Mouse (Mus musculus) heart, postnatal 10 days (tissue): ENCODE measurements around the gene Gtpbp2. TPM values are rescaled to one million over a fixed set of nuclear protein-coding genes. Genes with fewer than 3 reads are reported as not detected.

ENCODE experiments used
- DNase-seq, 2 experiments: peaks; one replicate each; pipeline ENCODE4 v3.0.0; 2021
- intact Hi-C: fragments of 180-260 bp; cut with DNase I; formaldehyde crosslinking; loops from one replicate; pipeline ENCODE4 v1.15.1; 2025
- total RNA-seq, 2 experiments: library from RNA; stranded (reverse); gene quantifications; 2 replicates each; pipeline ENCODE4 v1.2.3; 2021

Gene Gtpbp2
- total RNA-seq, 2 experiments from 2014 or later, result 83.5 to 84.8 TPM

DNA sequence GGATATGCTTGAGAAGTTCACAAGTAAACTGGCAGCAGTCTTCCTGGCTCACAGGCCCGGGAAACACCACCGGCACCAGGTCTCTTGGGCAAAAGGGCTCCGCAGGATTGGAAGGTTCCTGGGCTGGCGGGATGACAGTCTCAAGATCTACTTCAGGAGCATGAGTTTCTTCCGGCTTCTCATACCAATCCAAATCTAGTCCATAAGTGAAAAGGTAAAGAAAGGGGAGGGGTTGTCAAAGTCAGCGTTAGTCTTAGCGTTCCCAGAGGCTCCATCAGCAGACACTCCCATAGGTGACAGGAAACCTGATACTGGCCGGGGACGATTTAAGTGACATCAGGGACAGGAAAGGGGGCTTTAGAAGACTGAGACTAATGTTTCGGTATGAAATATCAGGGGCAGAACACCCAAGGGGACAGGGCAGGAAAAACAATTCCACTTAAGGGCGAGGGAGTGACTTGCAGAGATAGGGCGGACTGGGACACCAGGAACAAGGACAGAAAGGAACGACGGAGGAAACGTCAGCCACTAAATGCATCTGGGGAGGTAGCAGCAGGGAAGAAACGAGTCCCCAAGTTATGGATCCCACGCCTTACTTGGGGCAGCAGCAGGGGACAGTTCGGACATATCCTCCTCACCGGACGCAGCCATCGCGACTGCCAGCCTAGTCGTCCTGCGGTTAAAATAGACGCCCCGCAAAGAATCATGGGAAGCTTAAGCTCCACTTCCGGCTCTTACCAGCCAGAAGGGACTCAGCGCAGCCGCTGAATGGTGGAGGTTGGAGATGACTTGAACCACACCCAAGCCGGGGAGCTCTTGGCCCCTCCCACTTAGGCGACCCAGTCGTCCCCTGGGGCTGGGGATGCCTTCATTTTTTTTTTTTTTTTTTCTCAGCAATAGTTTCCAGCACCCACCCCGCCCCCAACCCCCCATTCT, 7.7 kb upstream of the Gtpbp2 start, which contains the start of gene Mad2l1bp:
Gene Mad2l1bp, minus strand, starts transcription at position 707 of the 936 bp plus-strand sequence.
- intact Hi-C loops, result no loop called here
- peak; percentile 94 for DNase-seq

DNA sequence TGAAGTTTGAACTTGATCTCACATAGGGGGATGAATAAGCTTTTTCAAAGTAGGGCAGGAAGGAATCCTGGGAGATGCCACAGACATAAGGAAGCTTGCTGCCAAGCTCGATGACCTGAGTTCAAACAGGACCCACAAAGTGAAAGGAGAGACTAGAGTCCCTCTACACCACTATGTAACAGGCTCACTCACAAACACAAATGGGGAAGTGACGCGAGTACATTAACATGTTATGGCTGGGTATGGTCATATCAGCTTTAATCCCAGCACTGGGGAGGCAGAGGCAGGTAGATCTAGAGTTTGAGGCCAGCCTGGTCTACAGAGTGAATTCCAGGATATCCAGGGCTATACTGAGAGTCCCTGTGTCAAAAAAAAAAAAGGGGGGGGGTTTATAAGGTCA, 6.5 kb upstream of the Gtpbp2 start:
- no peak for DNase-seq
- intact Hi-C loops, result no loop called here

DNA sequence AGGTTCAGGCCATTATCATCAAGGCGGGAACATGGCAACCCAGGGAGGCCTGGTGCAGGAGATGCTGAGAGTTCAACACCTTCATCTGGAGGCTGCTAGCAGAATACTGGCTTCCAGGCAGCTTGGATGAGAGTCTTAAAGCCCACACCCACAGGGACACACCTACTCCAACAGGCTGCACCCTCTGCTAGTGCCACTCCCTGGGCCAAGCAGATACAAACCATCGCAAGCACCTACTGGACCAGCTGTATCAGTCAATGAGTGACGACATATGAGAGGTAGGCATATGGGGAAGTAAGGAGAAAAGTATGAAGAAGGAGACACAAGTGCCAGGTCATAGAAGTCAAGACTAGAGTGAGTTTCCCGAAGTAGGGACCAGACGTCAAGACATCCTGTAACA, 4.2 kb upstream of the Gtpbp2 start:
- DNase-seq, result no peak

DNA sequence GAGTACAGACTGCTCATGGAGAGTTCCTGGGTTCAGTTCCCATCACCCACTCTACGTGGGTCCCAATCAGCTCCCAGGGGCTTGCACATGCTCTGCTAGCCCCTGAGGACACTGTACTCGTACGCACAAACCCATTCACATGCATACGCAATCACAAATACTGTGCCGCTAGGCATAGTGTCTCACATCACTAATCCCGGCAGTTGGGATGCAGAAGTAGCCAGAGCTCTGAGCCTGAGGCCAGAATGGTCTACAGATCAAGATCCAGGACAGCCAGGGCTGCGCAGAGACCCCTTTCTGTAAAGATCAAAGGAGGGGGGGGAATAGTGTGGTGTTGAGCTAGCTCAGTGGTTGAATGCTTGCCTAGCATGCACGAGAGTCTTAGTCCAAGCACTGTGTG, 3.7 kb upstream of the Gtpbp2 start:
- no peak for DNase-seq
- intact Hi-C loops, result no loop called here

More for the DNA sequence above, 4.2 kb upstream of the Gtpbp2 start:
- intact Hi-C loops, result no loop called here

DNA sequence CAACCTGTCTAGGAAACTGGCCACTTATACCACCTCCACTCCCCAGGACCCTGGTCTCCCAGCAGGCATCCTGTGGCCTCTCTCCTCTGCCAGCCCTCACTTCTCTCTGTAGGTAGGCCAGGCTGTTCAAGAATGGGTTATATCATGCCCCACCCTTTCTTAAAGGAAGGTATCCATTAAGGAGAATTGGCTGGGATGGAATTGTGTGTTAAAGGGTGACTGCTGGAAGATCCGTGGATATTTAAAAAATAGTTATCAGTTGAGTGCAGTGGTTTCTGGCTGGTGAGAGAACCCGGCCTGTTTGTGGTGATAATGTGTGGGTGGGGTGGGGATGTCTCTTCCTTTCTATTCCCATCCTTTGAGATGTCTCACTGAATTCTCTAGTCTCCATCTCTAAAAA, 1.6 kb upstream of the Gtpbp2 start:
- no peak for DNase-seq
- intact Hi-C loops, result no loop called here

DNA sequence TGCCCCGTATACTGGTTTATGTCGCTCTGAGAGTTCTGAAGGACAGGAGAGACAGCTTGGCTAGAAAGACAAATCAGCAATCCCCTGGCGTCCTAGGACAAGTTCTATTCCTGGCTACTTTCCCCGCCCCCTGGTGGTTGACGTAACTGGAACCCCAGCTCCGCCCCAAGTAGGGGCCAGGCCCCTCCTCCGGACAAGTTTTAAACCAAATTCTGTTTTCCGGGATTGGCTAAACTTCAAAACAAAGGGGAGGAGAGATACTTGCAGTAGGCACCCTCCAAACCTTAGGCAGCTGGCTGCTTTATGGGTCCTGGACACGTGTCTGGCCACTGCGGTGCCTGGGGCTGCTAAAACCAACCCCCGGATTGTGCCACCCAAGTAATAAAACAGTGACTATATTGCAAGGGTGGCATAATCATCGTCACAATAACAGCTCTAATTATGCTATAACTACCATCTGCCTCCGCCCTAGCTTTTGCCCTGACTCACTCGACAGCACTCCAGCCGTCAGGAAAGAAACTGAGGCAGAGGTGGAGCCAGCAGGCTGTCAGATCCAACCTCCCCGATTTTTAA, 656 bp upstream of the Gtpbp2 start:
- peak; percentile 95 to 97 for DNase-seq
- intact Hi-C loops, result loop anchor here (10.0 kb wide), 1 partner anchor 425 kb away; the partner anchor contains the start of gene 1600014C23Rik

DNA sequence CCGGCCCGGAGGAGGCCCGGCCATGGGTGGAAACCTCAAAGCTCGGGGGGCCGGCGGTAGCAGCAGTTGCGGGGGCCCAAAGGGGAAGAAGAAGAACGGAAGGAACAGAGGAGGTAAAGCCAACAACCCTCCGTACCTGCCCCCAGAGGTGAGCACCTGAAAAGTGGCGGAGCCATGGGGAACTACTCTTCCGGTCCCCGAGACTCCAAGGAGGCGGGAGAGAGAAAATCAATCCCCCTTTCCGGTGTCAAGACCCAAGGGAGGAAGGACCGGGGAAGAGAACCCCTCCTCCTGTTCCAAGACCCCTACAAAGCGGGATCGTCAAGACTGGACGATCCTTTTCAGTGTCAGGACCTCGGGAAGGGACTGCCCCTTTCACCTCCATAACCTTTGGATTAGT, 347 bp downstream of the Gtpbp2 start:
- peak in 1 of 2 experiments; percentile 66 for DNase-seq
- intact Hi-C loops, result loop anchor here (10.0 kb wide), 1 partner anchor 426 kb away; the partner anchor contains the start of gene 1600014C23Rik

DNA sequence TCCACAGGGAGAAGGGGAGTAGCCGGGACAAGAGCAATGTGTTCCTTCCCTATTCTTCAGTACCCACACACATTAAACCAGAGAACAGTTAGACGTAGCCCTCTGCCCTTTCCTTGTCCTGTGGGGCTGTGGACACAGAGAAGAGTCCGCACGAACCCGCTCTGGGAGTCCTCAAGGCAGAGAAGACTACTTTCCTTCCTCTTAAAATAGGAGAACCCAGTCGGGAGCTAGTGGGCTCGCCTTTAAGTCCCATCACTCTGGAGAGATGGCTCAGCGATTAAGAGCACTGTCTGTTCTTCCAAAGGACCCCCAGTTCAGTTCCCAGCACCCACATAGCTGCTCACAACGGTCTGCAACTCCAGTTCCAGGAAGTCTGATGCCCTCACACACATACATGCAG, 878 bp downstream of the Gtpbp2 start:
- intact Hi-C loops, result loop anchor here (10.0 kb wide), 1 partner anchor 427 kb away; the partner anchor contains the start of gene 1600014C23Rik
- DNase-seq, result no peak

DNA sequence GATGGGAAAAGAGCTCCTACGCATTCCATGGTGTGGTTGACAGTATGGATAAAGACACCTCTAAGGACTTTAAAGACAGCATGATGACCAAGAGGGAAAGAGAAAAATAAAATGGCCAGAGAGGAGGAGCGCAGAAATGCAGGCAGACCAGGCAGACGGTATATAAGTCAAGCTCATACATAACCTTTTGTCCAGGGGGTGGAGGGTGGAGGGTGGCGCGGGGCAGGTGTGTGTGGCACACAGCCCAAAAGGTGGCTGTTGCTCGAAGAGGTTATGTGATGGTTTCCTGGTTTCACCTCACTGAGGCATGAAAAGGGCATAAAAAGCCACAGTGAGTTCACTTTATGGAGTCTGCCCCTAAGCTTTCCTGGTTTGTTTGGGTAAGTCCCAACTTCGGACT, 1.7 kb downstream of the Gtpbp2 start:
- no peak for DNase-seq
- intact Hi-C loops, result loop anchor here (10.0 kb wide), 1 partner anchor 428 kb away; the partner anchor contains the start of gene 1600014C23Rik

DNA sequence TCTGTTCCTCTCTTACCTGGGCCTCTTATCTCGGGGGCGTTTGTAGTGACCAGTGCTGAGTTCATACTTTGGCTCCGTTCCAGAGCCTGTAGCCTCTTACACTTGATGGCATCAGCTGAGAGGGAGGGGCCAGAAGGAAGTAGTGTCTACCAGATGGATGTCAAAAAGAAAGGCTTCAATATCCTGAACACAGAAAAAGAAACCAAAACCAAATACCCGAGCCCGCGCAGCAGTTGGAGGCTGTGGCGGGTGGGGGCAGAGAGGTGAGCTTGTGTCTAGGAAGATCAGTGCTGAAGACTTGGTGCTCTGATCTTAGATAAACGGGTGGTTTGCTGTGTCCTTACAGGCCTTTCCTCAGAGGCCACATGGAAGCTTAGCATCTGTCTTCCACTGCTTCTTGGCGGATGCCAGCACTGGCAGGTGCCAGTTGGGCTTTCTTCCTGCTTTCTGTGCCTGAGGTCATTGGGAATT, 2.2 kb downstream of the Gtpbp2 start:
- intact Hi-C loops, result loop anchor here (10.0 kb wide), 1 partner anchor 428 kb away; the partner anchor contains the start of gene 1600014C23Rik
- peak in 1 of 2 experiments; percentile 38 for DNase-seq

DNA sequence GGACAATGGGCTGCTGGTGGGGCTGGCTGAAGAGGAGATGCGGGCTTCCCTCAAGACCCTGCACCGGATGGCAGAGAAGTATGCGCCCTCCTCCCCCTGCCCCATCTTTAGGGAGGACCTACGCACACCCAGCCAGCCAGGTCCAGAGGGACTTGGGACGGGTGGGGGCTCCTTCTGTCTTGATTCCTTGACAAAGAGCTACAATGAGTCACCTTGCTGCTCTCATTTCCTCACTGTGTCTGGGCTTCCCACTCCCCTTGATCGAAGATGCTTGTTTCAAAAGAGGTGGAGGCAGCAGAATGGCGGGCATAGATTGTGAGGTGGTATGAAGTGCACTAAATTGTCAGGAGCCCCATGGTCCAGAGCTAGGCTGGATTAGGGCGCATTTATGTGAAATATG, 3.5 kb downstream of the Gtpbp2 start:
- no peak for DNase-seq
- intact Hi-C loops, result loop anchor here (10.0 kb wide), 1 partner anchor 430 kb away; the partner anchor contains the start of gene 1600014C23Rik

DNA sequence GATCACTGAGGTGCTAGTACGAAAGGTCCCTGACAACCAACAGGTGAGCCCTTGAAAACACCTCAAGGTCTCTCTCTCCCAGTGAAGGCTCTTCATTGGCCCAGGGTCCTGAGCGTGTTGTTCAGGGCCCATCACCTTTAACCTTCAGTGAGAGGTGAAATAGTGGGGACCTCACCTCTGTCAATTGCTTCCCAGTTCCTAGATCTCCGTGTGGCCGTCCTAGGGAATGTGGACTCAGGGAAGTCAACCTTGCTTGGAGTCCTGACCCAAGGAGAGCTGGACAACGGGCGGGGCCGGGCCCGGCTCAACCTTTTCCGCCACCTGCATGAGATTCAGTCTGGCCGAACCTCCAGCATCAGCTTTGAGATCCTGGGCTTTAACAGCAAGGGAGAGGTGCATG, 4.0 kb downstream of the Gtpbp2 start:
- no peak for DNase-seq
- intact Hi-C loops, result loop anchor here (10.0 kb wide), 1 partner anchor 430 kb away; the partner anchor contains the start of gene 1600014C23Rik

DNA sequence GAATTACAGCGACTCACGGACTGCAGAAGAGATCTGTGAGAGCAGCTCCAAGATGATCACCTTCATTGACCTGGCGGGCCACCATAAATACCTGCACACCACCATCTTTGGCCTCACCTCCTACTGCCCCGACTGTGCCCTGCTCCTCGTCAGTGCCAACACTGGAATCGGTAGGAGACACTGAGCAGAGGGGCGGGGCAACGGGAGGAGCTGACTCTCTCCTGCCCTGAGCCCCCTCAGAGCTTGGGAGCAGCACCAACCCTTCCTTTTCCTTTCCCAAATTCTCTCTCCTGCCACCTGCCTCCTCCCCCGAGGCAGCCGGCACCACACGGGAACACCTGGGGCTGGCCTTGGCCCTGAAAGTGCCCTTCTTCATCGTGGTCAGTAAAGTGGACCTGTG, 4.6 kb downstream of the Gtpbp2 start:
- intact Hi-C loops, result loop anchor here (10.0 kb wide), 1 partner anchor 431 kb away; the partner anchor contains the start of gene 1600014C23Rik
- no peak for DNase-seq

DNA sequence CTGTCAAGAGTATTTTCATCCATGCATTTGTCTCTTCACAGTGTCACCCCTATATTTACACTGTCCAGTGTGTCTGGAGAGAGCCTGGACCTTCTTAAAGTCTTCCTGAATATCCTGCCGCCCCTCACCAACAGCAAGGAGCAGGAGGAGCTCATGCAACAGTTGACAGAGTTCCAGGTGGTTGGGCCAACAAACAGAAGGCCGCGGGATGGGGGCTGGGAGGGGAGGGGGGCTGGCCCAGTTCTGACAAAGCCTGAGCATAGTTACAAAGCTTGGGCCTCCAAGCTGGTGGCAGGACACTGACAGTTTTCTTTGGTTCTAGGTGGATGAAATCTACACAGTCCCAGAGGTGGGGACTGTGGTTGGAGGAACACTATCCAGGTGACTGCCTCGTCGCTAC, 5.4 kb downstream of the Gtpbp2 start:
- DNase-seq, result no peak
- intact Hi-C loops, result loop anchor here (10.0 kb wide), 1 partner anchor 431 kb away; the partner anchor contains the start of gene 1600014C23Rik

DNA sequence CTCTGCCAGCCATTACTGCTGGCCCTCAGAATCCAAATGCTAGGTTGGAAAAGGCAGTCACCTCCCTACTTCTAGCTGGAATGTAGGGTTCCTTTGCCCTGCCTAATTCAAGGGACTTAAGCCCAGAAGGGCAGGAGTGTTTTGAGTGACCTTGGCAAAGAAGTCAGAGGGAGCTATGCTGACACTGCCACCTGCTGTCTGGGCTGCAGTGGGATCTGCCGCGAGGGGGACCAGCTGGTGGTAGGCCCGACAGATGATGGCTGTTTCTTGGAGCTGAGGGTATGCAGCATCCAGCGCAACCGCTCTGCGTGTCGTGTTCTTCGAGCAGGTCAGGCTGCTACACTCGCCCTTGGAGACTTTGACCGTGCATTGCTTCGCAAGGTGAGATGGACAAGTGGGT, 6.2 kb downstream of the Gtpbp2 start:
- intact Hi-C loops, result loop anchor here (10.0 kb wide), 1 partner anchor 432 kb away; the partner anchor contains the start of gene 1600014C23Rik
- peak; percentile 61 to 64 for DNase-seq

DNA sequence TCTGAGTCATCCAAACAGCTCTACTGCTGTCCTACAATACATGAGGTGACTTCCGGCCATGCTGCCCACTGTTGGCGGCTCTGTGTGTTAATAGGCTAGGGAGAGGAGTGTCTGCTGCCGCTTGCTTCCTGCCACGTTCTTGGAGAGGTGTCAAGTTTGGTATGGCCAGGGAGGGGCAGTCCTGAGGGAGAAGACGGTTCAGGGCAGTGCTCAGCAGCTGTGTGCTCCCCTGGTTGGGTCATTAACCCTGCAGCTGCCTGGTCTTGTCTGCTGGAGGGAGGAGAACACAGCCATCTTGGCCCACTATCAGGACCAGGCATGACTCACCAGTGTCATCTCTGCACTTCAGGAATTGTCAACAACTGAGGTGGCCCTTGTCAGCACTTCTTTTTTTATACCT, 7.5 kb downstream of the Gtpbp2 start:
- DNase-seq, result peak in 1 of 2 experiments; percentile 46
- intact Hi-C loops, result loop anchor here (10.0 kb wide), 1 partner anchor 434 kb away; the partner anchor contains the start of gene 1600014C23Rik

DNA sequence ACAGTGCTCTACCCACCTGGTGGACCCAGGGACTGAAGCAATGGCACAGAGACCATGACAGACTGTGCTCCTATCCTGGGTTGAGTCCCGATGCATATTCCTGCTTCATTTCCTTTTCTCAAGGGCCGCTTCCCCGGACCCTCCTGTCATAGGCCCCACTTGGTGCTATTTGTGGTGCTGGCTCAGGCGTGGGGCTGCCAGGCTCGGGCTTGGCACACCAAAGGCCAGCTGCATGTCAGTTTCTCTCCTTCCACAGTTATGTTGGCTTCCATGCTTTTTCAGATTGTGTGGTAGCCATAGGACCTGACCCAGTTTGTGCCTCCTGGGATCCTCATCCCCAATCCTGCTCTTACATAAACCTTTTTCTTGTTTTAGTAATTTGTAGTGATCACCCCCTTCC, 7.9 kb downstream of the Gtpbp2 start:
- intact Hi-C loops, result loop anchor here (10.0 kb wide), 1 partner anchor 434 kb away; the partner anchor contains the start of gene 1600014C23Rik
- DNase-seq, result no peak

DNA sequence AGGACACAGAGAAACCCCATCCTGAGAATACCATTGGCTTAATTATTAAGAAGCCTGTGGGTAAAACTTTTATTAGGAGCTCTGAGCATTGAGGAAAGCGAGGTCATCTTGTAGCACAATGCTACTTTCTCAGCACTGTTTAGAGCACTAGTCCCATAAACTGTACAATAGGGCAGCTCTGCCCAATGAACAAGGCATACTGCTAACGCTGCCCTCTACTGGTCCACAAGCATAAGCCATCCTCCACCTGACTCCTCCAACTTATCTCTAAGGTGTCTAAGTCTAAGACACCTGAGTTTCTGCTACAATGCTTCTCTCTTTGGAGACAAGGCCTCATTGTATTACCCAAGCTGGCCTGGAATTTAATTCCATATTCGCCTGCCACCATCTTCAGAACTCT, 9.7 kb downstream of the Gtpbp2 start:
- intact Hi-C loops, result no loop called here
- no peak for DNase-seq

DNA sequence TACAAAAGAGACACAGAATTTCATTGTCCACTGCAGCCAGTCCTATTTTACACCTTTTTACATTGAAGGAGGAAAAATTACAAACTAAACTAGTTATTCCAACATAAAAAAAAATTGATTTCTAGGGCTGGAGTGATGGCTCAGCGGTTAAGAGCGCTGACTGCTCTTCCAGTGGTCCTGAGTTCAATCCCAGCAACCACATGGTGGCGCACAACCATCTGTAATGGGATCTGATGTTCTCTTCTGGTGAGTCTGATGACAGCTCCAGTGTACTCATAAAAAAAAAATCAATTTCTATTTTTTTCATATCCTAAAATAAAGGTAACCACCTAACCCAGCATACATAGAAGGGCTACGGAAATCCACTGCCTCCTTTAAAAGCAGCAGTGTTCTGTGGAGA, 21.4 kb downstream of the Gtpbp2 start:
- intact Hi-C loops, result no loop called here
- no peak for DNase-seq

DNA sequence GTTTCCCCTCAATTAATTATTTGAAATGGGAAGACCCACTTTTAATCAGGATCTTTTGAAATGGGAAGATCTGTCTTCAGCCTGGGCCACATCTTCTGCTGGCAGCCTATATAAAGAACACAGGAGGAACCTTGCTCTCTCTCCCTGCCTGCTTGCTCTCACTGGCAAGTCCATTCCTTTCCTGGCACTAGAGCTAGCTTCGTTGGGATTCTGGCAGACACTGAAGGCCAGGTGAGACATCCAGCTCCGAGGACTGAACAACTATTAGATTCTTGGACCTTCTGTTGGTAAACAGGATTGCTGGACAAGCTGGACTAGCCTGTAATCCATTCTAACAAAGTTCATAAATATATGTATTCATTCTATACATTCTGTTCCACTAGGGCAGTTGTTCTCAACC, 28.0 kb downstream of the Gtpbp2 start:
- no peak for DNase-seq
- intact Hi-C loops, result no loop called here

DNA sequence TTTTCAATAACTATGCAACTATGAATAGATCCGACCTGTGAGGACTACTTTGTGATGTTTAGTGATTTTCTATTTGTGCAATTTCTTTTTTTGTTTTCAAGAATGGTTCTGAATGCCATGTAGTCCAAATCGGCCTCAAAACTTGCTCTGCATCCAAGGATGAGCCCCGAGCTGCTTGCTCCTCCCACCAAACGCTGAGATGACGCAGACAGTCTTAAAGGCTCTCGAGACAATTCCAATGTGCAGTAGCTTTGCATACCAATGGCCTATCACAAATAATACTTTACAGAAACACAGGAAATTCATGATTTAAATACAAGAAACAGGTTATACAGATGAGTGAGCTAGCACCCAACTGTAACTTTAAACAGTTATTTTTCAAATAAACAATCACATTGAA, 40.3 kb downstream of the Gtpbp2 start:
- DNase-seq, result peak in 1 of 2 experiments; percentile 15
- intact Hi-C loops, result no loop called here
